In genomic region chr1:73930411-73931134, GRCm38 (mm10) we compare ENCODE assay signal across 13 mouse cellular contexts.
DNase-seq lines count a peak whose midpoint lies in the region; ATAC-seq and TF ChIP-seq lines count a peak whose summit lies in the region.
"Had no signal": no experiment of that assay in that cellular context is flagged by ENCODE, and none has a peak within 500 bp of the region (broad histone marks: within the 10 kb centered on the region; RNA-seq: fewer than 3 reads in every experiment).

No protein-coding gene starts in this region.

- peak overlapping the region; percentile 91 for H3K27ac ChIP-seq in lung, postnatal 0 days (ENCODE audit: low read length)
- peak overlapping the region; percentile 94 for H3K27ac ChIP-seq in kidney, postnatal 0 days
- no peak overlapping the region for H3K27ac ChIP-seq in neural tube, embryonic 15.5 days (replicated peaks)
- H3K27ac ChIP-seq in left cerebral cortex, adult 2 months = no peak overlapping the region
- H3K27ac ChIP-seq: intestine, embryonic 15.5 days; limb, embryonic 15.5 days; stomach, postnatal 0 days had no signal

- H3K4me2 ChIP-seq in lung, postnatal 0 days (replicated peaks; ENCODE audit: low read depth, low read length) = 0 out of 2 replicates have a peak overlapping the region, but pooled peaks have one; percentile 19
- peak overlapping the region; percentile 25 for H3K4me2 ChIP-seq in kidney, postnatal 0 days (ENCODE audit: low read length)
- H3K4me2 ChIP-seq in neural tube, embryonic 15.5 days = no peak overlapping the region
- H3K4me2 ChIP-seq: heart, embryonic 12.5 days; intestine, embryonic 15.5 days; limb, embryonic 15.5 days had no signal

- H3K4me1 ChIP-seq in lung, postnatal 0 days (ENCODE audit: insufficient read depth, low read depth, low read length) = peaks cover 43% of the 10 kb centered on the region
- peaks cover 46% of the 10 kb centered on the region for H3K4me1 ChIP-seq in kidney, postnatal 0 days (replicated peaks; ENCODE audit: insufficient read depth, low read length)
- peaks cover 7% of the 10 kb centered on the region; the same call in 1 of the 2 replicates for H3K4me1 ChIP-seq in neural tube, embryonic 15.5 days

- H3K4me3 ChIP-seq in lung, postnatal 0 days (ENCODE audit: low read depth, low read length) = no peak overlapping the region
- no peak overlapping the region for H3K4me3 ChIP-seq in kidney, postnatal 0 days (replicated peaks; ENCODE audit: low read depth, low read length)
- no peak overlapping the region for H3K4me3 ChIP-seq in neural tube, embryonic 15.5 days (replicated peaks)
- H3K4me3 ChIP-seq in left cerebral cortex, adult 2 months = no peak overlapping the region
- H3K4me3 ChIP-seq: heart, embryonic 12.5 days; intestine, embryonic 15.5 days; limb, embryonic 15.5 days had no signal

- peak overlapping the region; percentile 26 for H3K9ac ChIP-seq in lung, postnatal 0 days (replicated peaks; ENCODE audit: low read depth)
- 0 out of 2 replicates have a peak overlapping the region, but pooled peaks have one; percentile 9 for H3K9ac ChIP-seq in kidney, postnatal 0 days (ENCODE audit: low read depth, low read length)
- no peak overlapping the region for H3K9ac ChIP-seq in neural tube, embryonic 15.5 days (replicated peaks)
- H3K9ac ChIP-seq: heart, embryonic 12.5 days; intestine, embryonic 15.5 days; limb, embryonic 15.5 days had no signal

- H3K9me3 ChIP-seq in lung, postnatal 0 days (ENCODE audit: low read length) = no peaks in the 10 kb centered on the region
- H3K9me3 ChIP-seq in kidney, postnatal 0 days (replicated peaks; ENCODE audit: low read length) = no peaks in the 10 kb centered on the region
- H3K9me3 ChIP-seq in neural tube, embryonic 15.5 days (replicated peaks) = no peaks in the 10 kb centered on the region
- H3K9me3 ChIP-seq: G1E; heart, embryonic 12.5 days; intestine, embryonic 15.5 days; limb, embryonic 15.5 days had no signal

- DNase-seq in frontal cortex, postnatal 36 days (ENCODE audit: low spot score in 2 of 2) = no peak
- peak; percentile 75 for DNase-seq in lung, postnatal 0 days (ENCODE audit: low spot score)
- DNase-seq in lung, postnatal 10 days = no peak
- peak; percentile 76 for DNase-seq in kidney, postnatal 0 days (ENCODE audit: low spot score)
- no peak for DNase-seq in cerebellum, adult 8-10 months
- no peak for DNase-seq in left cerebral cortex, adult 2 months (ENCODE audit: extremely low spot score in 1 of 2, low spot score in 2 of 2)

- TF ChIP-seq CTCF in lung, postnatal 0 days (IDR thresholded peaks at IDR 0.05) = no peak
- TF ChIP-seq CTCF in kidney, postnatal 0 days (IDR thresholded peaks at IDR 0.05; ENCODE audit: low read depth) = no peak
- TF ChIP-seq CTCF in left cerebral cortex, adult 2 months (IDR thresholded peaks at IDR 0.05) = no peak

- H3K27me3 ChIP-seq in lung, postnatal 0 days (replicated peaks; ENCODE audit: insufficient read depth, low read length) = no peaks in the 10 kb centered on the region
- H3K27me3 ChIP-seq in kidney, postnatal 0 days (ENCODE audit: insufficient read depth, low read length) = no peaks in the 10 kb centered on the region
- H3K27me3 ChIP-seq in neural tube, embryonic 15.5 days (replicated peaks) = no peaks in the 10 kb centered on the region
- H3K27me3 ChIP-seq: heart, embryonic 12.5 days; intestine, embryonic 15.5 days; limb, embryonic 15.5 days had no signal

- TF ChIP-seq EP300 in lung, postnatal 0 days (IDR thresholded peaks at IDR 0.05) = peak; percentile 89

- peak; percentile 17; the same call in 1 of the 2 replicates for ATAC-seq in frontal cortex, adult (ENCODE audit: low TSS enrichment)
- peak; percentile 60 for ATAC-seq in lung, postnatal 0 days
- peak; percentile 74 for ATAC-seq in kidney, postnatal 0 days (replicated peaks; ENCODE audit: low FRiP score, low read depth)
- ATAC-seq in neural tube, embryonic 15.5 days (ENCODE audit: low FRiP score) = no peak
- ATAC-seq: intestine, embryonic 15.5 days had no signal

- intact Hi-C loops in left cerebral cortex, adult 2 months (cut with DNase I) = no loop called here

- 40% methylated on average over 8 of the region's 8 CpGs for WGBS in lung, postnatal 0 days
- WGBS in kidney, postnatal 0 days = 49% methylated on average over 8 of the region's 8 CpGs
- 84% methylated on average over 8 of the region's 8 CpGs for WGBS in neural tube, embryonic 15.5 days

- peaks cover 19% of the 10 kb centered on the region for H3K36me3 ChIP-seq in lung, postnatal 0 days (ENCODE audit: insufficient read depth, low read length)
- H3K36me3 ChIP-seq in kidney, postnatal 0 days (ENCODE audit: insufficient read depth, low read length) = peaks cover 26% of the 10 kb centered on the region
- H3K36me3 ChIP-seq in neural tube, embryonic 15.5 days = no peaks in the 10 kb centered on the region
- H3K36me3 ChIP-seq: G1E; intestine, embryonic 15.5 days had no signal

Comparison
In these comparisons a context has a peak if more than half of its experiments do, and no peak if none do; other contexts are left out.
1. DNase-seq: peak in lung, postnatal 0 days (single experiment) and kidney, postnatal 0 days (single experiment); none in frontal cortex, postnatal 36 days (0 of 2), lung, postnatal 10 days (single experiment), cerebellum, adult 8-10 months (single experiment) and left cerebral cortex, adult 2 months (0 of 2).
2. H3K27ac ChIP-seq: peak in lung, postnatal 0 days (single experiment) and kidney, postnatal 0 days (single experiment); none in neural tube, embryonic 15.5 days (single experiment) and left cerebral cortex, adult 2 months (single experiment).